Mouse (Mus musculus) embryo, embryonic 11 days (tissue): ENCODE measurements around the gene Tubb5.

Experiments used
- DNase-seq: peaks from one replicate; pipeline ENCODE4 v3.0.0-alpha.2; 2015

Gene Tubb5

GRCm38 (mm10) chr17:35790933-35791332 is 47.2 kb downstream of the Tubb5 start:
- no peak for DNase-seq

- no peak for DNase-seq
These were observed 50.1 kb downstream of the Tubb5 start for GRCm38 (mm10) chr17:35788025-35788424.

GRCm38 (mm10) chr17:35787493-35787892 is 50.6 kb downstream of the Tubb5 start:
- DNase-seq: no peak

GRCm38 (mm10) chr17:35785140-35785539 is 53.0 kb downstream of the Tubb5 start:
- no peak for DNase-seq

- peak; percentile 7 for DNase-seq
These were observed 54.2 kb downstream of the Tubb5 start for GRCm38 (mm10) chr17:35783944-35784343.
